Mouse (Mus musculus): ENCODE data around the gene Lag3.

Gene Lag3

DNA sequence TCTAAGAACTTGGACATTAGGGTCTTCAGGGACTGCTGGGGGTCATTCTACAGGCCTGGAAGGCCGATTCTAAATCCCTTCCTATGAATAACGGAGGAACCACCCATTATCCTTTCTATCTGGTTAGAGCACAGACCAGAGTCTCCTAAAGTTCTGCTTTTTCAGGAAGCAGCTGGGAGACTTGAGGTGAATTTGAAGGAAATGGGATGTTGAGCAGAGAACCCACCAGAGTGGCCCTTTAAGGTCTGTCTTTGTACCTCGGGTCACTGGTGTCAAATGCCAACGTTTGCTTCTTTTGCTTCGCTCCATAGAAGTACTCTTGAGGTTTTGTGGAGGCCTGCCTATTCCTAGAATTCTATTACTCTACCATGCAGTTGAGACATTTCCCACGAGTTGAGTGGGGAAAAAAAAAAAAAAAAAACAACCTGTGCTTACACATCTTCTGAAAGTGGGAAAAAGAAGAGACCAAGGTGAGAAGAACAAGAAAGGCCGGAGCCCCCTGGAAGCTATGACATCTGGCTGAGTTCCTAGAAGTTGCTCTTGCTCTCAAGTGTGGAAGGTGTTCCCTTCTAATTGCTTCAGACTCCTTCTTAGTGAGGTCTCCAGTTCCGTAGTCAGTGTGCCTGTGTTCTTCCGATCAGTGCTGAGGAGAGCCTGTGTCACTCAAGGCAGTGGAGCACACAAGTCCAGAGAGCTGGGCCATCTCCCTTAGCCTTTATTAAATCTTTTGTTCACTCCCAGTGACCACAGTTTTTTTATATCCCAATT, 9.0 kb upstream of the Lag3 start:
- CTCF ChIA-PET, result interaction anchor here (0.7 kb wide), 1 partner anchor 29 kb away, joined by 6 read pairs; no protein-coding TSS in a partner anchor

GRCm38 (mm10) chr6:124919695-124920317, 8.3 kb upstream of the Lag3 start, which contains the start of gene Ptms:
Gene Ptms, minus strand, starts transcription at chr6:124920103.
- CTCF ChIA-PET, result interaction anchor here (0.5 kb wide), 1 partner anchor 44 kb away, joined by 7 read pairs; no protein-coding TSS in a partner anchor

- CTCF ChIA-PET, result interaction anchor here (0.5 to 1.0 kb wide), 2 partner anchors 11 to 45 kb away, joined by 3 to 7 read pairs; no protein-coding TSS in a partner anchor
Observed at GRCm38 (mm10) chr6:124918890-124919627, 7.6 kb upstream of the Lag3 start.

DNA sequence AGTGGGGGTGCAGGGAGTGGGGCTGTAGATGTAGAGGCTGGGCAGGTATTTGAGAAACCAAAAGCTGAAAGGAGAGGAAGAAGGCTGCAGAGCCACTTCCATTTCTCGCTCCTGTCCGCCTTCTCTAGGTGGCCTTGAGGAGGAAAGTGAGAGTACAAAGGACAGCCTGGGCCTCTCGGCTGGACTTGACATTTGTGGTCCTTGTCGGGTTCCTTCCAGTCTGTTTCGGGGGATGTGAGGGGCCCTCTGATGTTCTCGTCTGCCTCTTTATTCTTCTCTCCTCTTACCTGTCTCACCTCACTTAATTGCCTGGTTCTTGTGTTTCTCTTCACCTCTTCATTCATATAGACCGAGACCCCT, 6.8 kb upstream of the Lag3 start:
- CTCF ChIA-PET, result interaction anchor here (0.8 to 1.0 kb wide), 2 partner anchors 12 to 183 kb away, joined by 3 read pairs; no protein-coding TSS in a partner anchor

DNA sequence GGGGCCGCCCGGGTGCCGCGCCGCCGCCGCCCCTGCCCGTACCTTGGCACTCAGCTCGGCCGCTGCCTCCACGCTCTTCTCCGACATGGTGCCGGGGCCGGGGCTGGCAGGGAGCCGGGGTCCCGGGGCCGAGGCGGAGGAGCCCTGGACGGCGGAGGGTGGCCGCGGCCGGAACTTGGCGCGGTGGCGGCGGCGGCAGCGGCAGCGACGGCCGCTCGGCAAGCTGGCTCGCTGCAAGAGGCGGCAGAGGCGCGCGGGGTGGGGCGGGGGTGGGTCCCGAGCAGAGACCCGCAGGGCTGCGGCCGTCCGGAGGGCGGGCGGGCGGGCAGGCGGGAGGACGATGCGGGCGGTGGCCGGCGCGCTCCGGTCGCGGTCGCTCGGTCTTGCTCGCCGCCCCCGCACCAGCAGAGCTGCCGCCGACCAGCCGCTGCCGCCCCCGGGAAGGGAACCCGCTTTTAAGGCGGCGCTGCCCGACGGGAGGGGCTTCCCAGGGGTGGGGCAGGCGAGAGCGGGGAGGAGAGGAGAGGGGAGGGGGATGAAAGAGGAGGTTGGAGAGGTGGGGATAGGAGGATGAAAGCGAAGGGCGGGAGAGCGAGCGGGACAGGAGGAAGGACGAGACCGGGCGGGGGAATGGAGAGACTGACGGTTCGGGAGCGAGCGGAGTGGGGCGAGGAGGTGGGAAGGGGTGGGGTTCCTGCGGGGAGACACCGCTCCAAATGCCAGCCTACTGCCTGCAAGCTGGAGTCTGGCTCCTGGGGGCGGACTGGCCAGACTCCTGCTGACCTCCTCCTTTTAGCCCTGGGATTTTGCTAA, 6.2 kb upstream of the Lag3 start:
- CTCF ChIA-PET, result interaction anchor here (0.6 to 1.3 kb wide), 4 partner anchors 12 to 248 kb away, joined by 3 to 4 read pairs (median 4); partner anchors contain the start of gene Gapdh

- CTCF ChIA-PET, result interaction anchor here (0.6 to 1.3 kb wide), 4 partner anchors 9 to 249 kb away, joined by 4 to 36 read pairs (median 5); partner anchors contain the start of gene Gapdh
Observed at GRCm38 (mm10) chr6:124916695-124917517, 5.4 kb upstream of the Lag3 start.

DNA sequence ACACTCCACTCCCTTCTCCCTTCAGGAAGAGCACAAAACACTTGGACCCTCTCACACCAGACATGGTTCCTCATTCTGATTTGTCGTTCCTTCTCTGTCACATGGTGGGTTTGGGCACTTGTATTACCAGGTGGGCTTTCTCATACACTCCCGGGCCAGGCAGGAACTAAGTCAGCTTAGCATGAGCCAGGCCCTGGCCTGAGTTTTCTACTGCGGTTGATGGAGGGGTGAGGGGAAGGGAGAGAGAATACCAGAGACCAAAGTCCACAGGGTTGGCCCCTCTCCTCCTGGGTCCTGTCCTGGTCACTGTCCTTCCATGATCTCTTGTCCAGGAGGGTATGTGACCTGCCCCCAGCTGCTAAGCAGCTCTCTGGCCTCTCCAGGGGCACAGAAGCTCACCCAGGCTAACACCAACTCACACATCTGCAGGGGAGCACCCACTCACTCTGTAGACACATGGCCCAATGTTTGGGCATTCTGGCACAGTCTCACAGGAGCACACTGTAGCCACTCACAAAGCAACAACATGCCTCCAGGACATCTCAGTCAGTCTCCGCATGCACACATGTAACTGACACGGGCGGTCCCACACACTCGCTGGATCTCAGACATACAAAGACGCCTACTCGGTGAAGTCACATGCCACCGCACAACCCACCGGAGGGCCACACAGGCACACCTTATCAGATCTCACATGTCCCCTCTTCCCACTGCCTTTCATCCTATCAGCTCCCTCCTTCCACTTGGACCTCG, 4.6 kb upstream of the Lag3 start:
- CTCF ChIA-PET, result interaction anchor here (0.8 to 1.3 kb wide), 2 partner anchors 8 to 44 kb away, joined by 6 to 36 read pairs; no protein-coding TSS in a partner anchor

DNA sequence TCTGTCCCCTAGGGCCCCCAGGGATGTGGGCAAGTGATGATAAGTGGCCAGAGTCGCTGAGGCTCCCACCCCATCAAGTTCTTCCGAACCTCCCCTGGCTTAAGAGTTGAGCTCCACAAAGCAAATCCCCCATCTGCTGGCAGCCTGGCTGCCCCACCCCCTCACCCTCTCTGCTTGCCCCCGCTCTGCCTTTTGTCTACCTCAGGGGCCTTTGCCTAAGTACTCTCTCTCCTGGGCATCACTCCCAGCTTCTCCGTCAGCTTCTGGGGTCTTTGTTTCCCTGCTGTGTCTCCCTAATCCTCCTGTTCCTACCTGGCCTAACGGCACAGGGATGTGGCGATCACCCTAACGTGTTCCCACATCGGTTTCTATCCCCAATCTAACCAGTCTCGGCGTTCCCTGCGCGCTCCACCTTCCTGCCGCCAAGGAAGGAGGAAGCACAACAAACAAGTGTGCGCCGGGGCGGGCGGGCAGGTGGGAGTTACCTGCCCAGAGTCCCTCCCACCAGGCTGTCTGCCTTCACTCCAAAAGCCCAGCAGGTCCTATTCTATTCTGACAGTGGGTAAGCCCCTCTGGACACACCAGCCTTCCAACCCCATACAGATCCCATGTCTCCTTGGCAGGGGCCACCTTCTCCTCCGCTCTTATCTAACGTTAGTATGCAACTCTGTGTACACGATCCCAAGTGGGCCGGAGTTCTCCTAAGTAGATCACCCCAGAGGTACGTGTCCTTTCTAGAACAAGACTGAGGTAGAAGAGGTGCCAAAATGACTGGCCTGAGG, 3.8 kb upstream of the Lag3 start:
- CTCF ChIA-PET, result interaction anchor here (0.6 kb wide), 1 partner anchor 10 kb away, joined by 3 read pairs; no protein-coding TSS in a partner anchor

- CTCF ChIA-PET, result interaction anchor here (0.6 kb wide), 1 partner anchor 9 kb away, joined by 3 read pairs; no protein-coding TSS in a partner anchor
Observed at GRCm38 (mm10) chr6:124914511-124914910, 3.0 kb upstream of the Lag3 start.

DNA sequence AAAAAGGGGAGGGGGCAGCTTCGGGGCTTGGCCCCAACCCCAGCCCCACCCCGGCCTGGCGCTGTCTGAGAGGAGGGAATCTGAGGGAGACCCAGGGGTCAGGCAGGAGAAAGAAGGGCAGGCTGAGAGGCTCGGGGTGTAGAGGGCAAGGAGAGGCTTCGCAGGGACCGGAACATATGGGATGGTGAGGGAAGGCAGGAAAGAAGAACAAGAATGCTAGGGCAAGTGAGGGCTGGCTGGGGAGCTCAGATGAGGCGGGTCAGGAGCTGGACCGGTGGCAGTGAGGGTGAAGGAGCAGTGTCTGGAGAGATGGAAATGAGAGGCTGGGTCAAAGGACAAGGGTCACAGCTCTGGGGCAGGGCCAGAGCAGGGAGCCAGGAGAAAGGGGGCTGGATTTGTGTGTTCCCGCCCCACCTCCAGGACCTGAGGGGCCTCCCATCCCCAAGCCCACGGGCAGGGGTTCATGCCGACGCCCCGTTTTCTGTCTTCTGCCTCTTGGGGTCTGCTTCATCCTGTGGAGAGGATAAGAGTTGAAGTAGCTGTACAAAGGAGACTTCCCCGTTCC, 2.3 kb upstream of the Lag3 start:
- CTCF ChIA-PET, result no interaction called here

DNA sequence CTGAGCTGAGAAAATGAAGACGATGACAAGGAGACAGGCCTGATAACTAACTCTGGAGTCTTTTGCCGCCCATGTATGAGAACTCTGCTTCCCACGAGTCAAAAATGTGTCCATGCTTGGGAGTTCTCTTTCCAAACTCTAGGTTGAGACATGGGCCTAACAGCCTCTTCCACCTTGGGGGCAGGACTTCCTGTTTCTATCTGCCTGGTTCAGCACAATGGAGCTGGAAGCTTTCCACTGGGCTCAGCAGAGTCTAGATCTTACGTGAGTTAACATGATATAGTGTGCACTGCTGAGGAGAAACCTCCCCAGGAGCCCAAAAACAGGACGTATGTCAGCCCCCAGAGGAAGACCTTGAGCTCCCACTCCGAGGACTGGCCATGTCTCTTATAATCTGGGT, 1.7 kb upstream of the Lag3 start:
- CTCF ChIA-PET, result no interaction called here

DNA sequence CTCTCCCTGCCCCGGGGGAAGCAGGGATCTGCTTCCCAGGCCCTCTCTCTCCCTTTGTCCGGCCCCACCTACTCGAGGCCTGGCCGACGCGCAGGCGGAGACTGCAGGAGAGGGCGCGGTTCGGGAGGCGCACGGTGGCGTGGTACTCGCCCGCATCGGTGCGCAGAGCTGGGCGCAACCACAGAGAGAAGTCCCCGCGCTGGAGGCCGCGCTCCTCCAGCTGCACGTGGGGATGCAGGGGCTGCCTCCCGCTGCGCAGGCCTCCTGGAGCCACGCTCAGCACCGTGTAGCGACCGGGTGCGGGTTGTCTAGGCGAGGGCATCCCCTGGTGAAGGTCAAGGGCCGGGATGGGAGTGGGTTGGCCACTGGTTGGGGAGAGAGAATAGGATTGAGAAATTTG, 1.5 kb downstream of the Lag3 start:
- CTCF ChIA-PET, result interaction anchor here (0.6 to 0.7 kb wide), 2 partner anchors 566 to 768 kb away, joined by 4 to 9 read pairs; no protein-coding TSS in a partner anchor

DNA sequence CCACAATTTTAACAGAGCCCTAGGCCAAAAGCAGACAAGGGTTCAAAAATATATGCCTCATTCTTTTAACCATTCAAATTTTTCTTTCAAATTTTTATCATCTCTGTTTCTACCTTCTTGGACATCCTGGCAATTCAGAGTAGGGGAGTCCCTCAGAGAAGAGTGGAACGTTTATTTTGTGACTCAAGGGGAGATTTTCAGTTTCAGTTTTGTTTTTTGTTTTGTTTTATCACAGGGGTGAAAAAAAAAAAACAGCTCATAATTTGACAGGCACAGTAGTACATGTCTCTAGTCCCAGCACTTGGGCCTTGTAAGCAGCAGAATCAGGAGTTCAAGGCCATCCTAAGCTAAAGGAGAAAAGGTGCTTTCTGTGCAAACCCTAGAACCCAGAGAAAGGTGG, 3.7 kb downstream of the Lag3 start:
- CTCF ChIA-PET, result interaction anchor here (0.7 to 1.0 kb wide), 3 partner anchors 9 to 169 kb away, joined by 3 to 6 read pairs (median 3); no protein-coding TSS in a partner anchor

DNA sequence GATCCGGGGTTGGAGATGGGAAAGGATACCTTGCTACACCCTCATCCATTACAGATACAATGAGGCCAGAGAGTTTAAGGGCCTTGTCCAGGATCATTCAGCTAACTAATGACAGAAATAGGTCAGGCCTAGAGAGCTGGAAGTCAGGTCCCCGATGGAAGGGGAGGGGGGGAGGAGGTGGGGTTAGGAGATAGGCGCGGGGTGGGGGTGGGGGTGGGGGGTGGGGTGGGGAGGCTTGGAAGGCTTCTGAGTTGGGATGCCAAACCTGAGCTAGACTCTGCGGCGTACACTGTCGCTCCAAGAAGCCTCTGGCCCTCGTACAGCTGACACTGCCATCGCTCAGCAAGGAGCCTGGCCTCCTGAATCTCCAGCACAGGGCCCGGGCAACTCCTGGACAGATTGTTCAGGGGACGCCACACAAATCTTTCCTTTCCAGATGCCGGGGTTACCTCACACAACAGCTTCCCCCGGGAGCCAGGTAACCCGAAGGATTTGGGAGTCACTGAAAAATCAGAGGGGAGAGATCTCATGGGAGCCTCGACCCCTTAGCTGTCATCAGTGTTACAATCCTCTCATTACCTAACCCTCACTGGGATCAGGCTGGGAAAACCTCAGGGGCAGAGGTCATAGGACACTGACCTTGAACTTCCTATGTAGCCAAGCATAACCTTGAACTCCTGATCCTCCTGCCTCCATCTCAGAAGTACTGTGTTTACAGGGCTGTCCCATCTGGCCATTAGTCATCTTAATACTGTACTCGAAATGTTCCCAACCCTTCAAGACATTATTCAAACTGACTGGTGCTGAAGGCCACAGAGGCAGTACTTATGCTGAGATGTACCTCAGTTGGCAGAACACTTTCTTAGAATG, 6.3 kb downstream of the Lag3 start:
- CTCF ChIA-PET, result interaction anchor here (1.2 to 1.3 kb wide), 3 partner anchors 10 to 12 kb away, joined by 3 to 4 read pairs (median 3); no protein-coding TSS in a partner anchor

DNA sequence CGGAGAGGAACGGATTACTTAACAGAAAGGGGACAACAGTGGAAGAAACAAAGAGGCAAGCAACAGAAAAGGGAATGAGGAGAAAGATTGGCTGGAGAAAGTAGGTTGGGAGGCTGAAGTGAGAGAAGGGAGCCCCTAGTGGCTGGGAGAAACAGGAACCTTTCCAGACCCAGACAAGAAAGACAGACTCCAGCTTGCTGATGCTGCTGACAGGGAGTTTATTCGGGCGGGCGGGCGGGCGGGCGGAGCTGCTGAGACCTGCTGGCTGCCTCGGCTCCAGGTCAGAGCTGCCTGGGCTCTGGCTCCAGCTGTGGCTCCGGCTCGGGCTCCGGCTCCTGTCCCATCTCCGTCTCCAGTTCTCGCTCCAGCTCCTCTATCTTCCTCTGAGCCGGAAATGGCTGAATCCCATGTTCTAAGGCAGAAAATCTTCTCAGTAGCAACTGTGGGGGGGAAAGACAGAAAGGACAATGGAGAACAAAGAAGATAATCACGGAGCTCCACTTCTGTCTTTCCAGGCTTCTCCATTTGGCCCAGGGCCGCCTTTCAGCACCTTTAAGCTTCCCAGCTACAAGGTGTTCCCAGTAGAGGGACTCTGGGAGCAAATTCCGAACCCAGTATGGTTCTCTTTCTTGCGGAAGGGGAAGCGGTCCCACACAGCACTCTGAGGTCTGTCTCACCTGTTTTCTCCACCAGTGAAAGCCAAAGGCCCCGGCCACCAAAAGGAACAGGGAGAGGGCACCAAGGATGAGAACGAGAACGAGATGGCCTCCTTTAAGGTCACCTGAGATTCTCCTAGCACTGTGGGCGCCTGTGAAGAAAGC, 7.1 kb downstream of the Lag3 start:
- CTCF ChIA-PET, result interaction anchor here (0.6 to 2.1 kb wide), 6 partner anchors 10 to 125 kb away, joined by 3 to 10 read pairs (median 3); no protein-coding TSS in a partner anchor
